Mouse (Mus musculus): Measurements from ENCODE around the gene Sik1.

Gene Sik1

GRCm38 (mm10) chr17:31854770-31855596 is 621 bp downstream of the Sik1 start:
- DNase-seq (ENCODE audit: low read depth), result peak; percentile 86

- peak; percentile 54 for DNase-seq (ENCODE audit: low read depth)
Observed at GRCm38 (mm10) chr17:31853448-31854188, 2.0 kb downstream of the Sik1 start.

- no peak for DNase-seq (ENCODE audit: low read depth)
Observed at GRCm38 (mm10) chr17:31852782-31853447, 2.7 kb downstream of the Sik1 start.

GRCm38 (mm10) chr17:31851816-31852476 is 3.7 kb downstream of the Sik1 start:
- DNase-seq (ENCODE audit: low read depth), result peak; percentile 50

GRCm38 (mm10) chr17:31850457-31850980 is 5.1 kb downstream of the Sik1 start:
- peak; percentile 47 for DNase-seq (ENCODE audit: low read depth)

- peak; percentile 32 for DNase-seq (ENCODE audit: low read depth)
Observed at GRCm38 (mm10) chr17:31846970-31847369, 8.6 kb downstream of the Sik1 start.

GRCm38 (mm10) chr17:31846352-31846751 is 9.3 kb downstream of the Sik1 start:
- DNase-seq (ENCODE audit: low read depth), result no peak

- DNase-seq (ENCODE audit: low read depth), result peak; percentile 32
Observed at GRCm38 (mm10) chr17:31843891-31844290, 11.7 kb downstream of the Sik1 start.

GRCm38 (mm10) chr17:31842930-31843822 is 12.4 kb downstream of the Sik1 start:
- peak; percentile 42 for DNase-seq (ENCODE audit: low read depth)

GRCm38 (mm10) chr17:31841842-31842611 is 13.6 kb downstream of the Sik1 start:
- peak; percentile 60 for DNase-seq (ENCODE audit: low read depth)

GRCm38 (mm10) chr17:31841453-31841841 is 14.2 kb downstream of the Sik1 start:
- no peak for DNase-seq (ENCODE audit: low read depth)

GRCm38 (mm10) chr17:31840423-31841003 is 15.1 kb downstream of the Sik1 start:
- peak; percentile 88 for DNase-seq (ENCODE audit: low read depth)

GRCm38 (mm10) chr17:31836772-31837171 is 18.8 kb downstream of the Sik1 start:
- DNase-seq (ENCODE audit: low read depth), result no peak

GRCm38 (mm10) chr17:31836264-31836607 is 19.4 kb downstream of the Sik1 start:
- peak; percentile 24 for DNase-seq (ENCODE audit: low read depth)

GRCm38 (mm10) chr17:31835528-31836263 is 19.9 kb downstream of the Sik1 start:
- peak; percentile 78 for DNase-seq (ENCODE audit: low read depth)

- peak; percentile 56 for DNase-seq (ENCODE audit: low read depth)
Observed at GRCm38 (mm10) chr17:31834320-31835065, 21.1 kb downstream of the Sik1 start.

- DNase-seq (ENCODE audit: low read depth), result no peak
Observed at GRCm38 (mm10) chr17:31833752-31834151, 21.9 kb downstream of the Sik1 start.

- no peak for DNase-seq (ENCODE audit: low read depth)
Observed at GRCm38 (mm10) chr17:31832577-31832964, 23.0 kb downstream of the Sik1 start.
